Mouse (Mus musculus) kidney, adult 8-10 months (tissue): ENCODE results near the gene Cldn16.
"Not testable (repeated sequence)": the region's sequence is repeated elsewhere in the genome, so short reads cannot be mapped to it uniquely, and the experiment has no call there.

Source experiments
- DNase-seq, 2 experiments: peaks; one replicate each; pipeline ENCODE4 v3.0.0; 2022

The Cldn16 gene

DNA sequence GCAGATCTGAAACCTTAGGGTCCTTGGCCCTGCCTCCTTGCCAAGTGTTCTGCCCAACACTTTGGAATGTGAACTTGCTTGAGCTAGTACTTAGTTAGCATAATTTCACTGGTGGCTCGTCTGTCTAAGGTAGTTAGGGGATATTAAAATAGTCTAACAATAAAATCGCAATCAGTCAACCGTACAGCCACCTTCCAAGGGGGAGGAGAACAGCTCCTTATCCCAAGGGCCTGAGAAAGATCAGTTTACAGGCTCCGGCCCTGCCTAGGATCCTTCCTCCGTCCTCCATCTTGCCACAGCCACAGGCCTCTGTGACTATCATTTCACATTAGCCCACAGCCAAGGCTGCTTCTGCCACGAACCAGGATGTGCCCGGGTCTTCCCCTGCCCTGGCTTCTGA, at the start of gene Cldn16:
Gene Cldn16 (plus strand): TSS at position 301 of the 400 bp plus-strand sequence.
- DNase-seq = peak in 1 of 2 experiments; percentile 7

DNA sequence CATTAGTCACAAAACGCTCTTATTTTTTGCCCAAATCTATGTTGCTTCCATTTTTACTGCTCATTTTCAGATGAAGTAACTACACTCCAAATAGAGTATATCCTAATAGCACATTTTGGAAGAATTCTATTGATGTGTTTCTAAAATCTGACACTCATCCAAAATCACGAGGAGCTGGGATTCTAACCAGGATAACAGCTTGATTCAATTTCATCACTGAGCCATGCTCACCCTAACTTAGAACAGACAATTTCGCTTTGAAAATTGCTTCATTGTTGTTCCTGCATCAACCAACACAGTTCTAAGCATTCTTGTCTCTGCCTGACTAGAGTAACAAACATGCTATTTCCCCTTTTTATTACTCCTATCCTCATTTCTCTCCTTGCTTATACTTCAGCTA, 44.3 kb upstream of the Cldn16 start:
- DNase-seq = no peak

DNA sequence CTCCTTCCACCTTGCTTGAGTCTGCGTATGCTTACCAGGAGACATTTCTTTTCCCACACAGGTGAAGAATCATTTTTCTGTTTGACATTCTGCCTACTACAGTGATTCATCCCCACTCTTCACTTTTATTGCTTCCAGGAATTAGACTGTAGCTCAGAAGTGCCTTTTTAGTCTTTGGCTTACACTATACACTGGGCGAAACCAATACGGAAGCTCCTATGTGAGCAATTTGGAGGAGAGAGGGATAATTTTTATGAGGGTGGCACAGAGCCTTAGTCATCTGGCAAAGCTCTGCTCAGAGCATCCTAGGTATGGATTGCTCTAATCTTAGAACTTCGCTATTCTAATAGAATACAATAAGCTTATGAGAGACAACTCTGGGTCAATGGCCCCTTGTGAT, 40.9 kb upstream of the Cldn16 start:
- no peak for DNase-seq

DNA sequence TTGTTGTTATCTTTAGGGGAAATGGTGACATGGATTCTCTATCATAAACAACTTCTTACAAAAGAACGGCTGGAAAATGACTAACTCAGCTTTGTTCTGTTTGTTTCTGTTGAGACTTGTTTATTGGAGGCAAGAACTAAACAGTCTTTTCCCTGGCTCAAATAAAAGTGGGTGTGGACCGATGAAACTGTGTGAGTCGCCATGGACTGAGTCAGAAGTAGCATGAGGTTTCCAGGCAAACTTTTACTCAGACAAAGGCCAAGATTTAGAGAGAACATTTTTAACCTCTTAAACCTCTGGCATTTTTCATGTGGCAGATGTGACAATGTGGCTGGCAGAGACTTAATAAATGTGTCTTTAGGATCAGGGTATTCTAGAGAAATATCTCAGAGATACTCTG, 32.7 kb upstream of the Cldn16 start:
- no peak for DNase-seq

- no peak for DNase-seq
These were observed 29.4 kb upstream of the Cldn16 start for GRCm38 (mm10) chr16:26433486-26433885.

GRCm38 (mm10) chr16:26440031-26440430, 22.9 kb upstream of the Cldn16 start:
- no peak for DNase-seq

DNA sequence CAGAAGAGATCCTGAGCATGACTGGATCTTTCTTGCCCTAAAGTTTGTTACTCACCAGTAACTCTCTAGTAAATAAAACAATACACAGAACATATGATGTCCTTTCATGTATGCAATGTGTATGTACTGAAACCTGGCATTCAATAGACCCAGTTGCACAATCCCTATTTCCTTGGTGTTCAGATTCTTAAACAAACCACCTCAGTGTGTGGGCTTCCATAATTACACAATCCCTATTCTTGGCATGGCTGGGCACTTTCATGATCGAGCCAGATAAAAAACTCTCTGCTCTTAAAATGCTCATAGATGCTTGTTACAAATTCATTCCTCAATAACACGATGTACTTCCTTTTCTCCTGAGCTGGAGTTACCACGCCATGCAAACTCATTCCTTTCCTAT, 21.8 kb upstream of the Cldn16 start:
- no peak for DNase-seq

DNA sequence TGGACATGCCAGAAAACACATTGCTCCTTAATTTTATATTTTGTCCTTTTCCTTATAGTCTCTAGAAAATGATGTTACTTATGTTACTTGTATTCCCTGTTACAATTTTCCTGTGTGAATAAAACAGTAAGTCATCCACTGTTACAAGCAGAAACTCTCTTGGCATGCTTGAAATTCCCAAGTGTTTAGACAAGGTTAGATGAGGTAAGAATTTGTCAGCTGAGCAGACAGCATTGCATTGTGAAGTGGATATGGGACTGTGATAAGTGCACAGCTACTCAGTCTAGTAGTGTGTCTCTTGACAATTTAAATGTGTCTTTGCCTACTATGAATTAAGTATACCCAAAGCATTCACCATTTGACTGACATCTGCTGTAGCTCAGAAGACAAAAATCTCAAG, 18.1 kb upstream of the Cldn16 start:
- no peak for DNase-seq

DNA sequence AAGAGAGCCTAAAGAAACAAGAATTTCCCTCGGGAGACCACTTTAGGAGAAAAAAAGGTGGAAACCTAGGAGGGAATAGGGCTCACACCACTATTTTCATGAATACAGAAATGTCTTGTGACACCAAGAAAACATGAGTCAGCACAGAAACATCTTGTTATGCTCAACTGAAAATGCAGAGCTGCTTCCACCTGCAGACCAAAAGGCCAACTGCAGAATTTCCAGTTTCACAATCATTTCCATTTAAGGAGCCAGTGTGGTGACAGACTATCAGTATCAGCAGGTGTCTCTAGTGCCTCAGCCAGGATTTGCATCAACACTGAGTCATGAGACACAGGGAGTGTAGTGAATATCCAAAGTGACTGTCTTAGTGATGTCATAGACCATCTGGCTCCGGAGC, 15.3 kb upstream of the Cldn16 start:
- DNase-seq = peak; percentile 42 to 44

DNA sequence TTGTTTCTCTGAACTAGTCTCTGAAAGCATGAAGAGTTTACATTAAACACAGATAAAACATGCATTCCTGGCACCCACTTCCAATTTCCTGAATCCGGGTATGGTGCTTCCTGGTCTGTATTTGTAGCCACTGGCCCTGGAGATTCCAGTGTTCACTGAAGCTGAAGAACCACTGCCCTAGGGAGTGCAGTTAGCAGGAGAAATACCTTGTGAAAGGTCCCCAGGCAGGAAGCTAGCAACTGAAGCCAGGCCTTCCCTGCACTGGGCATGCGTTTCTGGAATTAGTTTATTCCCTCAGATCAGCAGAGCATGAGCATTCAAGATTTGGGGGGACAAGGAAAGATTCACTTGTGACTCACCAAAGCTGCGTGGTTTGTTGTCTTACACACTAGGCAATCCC, 8.8 kb upstream of the Cldn16 start:
- DNase-seq = no peak

- no peak for DNase-seq
These were observed 6.8 kb upstream of the Cldn16 start for GRCm38 (mm10) chr16:26456182-26456581.

GRCm38 (mm10) chr16:26466535-26466934, 3.6 kb downstream of the Cldn16 start:
- no peak for DNase-seq

DNA sequence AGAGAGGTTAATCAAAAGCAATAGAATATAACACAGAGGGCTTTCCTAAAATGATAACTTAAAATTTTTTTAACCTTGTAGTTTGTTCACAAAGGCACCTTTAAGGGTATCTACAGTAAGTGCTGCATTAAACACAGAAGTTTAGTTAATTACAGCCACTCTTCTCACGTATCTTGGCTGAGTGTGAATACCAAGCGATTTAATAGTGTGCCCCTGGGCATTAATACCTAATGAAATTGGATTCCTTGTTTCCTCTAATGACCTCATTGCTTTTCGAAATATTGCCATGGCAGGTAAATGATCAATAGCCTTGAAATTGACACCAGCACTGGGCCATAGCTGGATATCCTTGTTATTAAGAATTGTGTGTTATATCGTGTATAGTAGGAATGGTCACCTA, 8.3 kb downstream of the Cldn16 start:
- DNase-seq = peak in 1 of 2 experiments; percentile 38

DNA sequence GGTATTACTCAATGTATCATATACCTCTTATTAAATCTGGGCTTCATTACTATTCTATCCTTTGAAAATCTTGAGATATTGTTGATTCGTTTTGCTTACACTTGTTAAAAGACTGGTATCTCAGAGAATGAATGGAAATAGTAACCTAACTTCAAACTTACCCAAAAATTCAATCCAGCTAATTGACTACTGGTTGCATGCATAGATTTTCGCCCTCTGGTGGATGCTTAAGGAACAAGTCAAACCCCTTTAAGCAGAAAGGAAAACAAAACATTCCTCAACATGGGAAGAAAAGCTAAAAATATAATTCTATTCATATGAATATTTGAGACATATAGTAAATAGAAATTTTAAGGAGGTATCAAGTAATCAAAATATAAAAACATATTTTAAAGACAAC, 32.8 kb downstream of the Cldn16 start:
- DNase-seq = peak in 1 of 2 experiments; percentile 13

GRCm38 (mm10) chr16:26499705-26500104, 36.8 kb downstream of the Cldn16 start:
- DNase-seq = not testable (repeated sequence)

- no peak for DNase-seq
These were observed 37.8 kb downstream of the Cldn16 start for GRCm38 (mm10) chr16:26500738-26501137.

DNA sequence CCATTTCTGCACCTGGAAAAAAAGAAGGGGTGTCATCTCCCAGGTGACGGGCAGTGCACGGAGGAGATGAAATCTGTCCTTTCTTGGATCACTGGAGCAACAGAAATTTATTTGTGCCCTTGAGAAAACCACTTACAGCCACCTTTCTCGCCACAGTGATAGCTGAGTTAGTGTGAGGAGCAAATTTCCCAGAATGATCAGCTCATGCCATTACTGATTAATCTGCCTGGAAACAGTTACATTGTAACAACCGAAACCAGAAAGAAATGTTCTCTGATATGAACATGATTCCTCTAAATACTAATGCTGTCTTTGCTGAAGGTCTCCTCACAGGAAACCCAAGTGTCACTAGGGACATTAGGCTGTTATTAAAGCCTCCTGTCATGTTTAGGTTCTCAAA, 42.0 kb downstream of the Cldn16 start:
- peak; percentile 38 to 44 for DNase-seq

- peak; percentile 35 to 61 for DNase-seq
These were observed 56.7 kb downstream of the Cldn16 start for GRCm38 (mm10) chr16:26519596-26519995.

DNA sequence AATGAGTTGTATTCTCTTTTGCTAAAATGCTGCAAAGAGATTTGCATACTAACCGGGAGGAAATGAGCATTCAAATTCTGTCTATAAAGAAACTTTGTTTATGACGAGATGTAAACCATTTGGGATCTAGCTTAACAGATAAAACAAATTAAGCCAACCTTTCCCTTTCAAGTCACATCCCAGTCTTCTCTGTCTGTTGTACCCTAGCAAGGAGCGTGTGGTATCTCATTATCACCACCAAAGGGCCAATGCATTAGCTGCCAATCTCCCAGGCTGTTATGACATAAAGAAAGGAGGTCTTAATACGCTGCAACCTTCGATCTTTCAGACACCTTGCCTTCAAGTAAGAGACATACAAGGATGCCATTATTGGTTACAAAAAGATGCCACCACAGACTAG, 62.9 kb downstream of the Cldn16 start:
- DNase-seq = no peak

DNA sequence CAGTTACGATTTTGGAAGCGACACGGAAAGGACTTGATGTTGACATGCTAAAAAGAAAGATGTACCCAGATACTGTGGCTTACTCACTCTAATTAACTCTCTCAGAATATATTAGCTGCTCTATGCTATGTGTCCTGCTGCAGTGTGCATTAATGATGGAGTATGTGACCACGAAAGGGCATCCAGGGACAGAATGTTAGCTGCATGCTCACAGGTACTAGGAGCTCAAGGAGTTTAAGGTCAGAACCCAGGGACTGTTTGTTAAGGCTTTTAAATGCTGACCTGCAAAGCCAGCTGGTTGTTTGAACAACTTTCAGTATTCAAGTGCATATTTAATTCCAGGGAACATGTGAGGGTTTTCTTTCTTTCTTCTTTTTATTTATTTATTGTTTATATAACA, 63.7 kb downstream of the Cldn16 start, which contains the start of gene Tmem207:
Gene Tmem207 (minus strand): TSS at position 101 of the 400 bp plus-strand sequence.
- DNase-seq = peak in 1 of 2 experiments; percentile 20

GRCm38 (mm10) chr16:26527931-26528666, 65.2 kb downstream of the Cldn16 start:
- peak; percentile 12 to 25 for DNase-seq

DNA sequence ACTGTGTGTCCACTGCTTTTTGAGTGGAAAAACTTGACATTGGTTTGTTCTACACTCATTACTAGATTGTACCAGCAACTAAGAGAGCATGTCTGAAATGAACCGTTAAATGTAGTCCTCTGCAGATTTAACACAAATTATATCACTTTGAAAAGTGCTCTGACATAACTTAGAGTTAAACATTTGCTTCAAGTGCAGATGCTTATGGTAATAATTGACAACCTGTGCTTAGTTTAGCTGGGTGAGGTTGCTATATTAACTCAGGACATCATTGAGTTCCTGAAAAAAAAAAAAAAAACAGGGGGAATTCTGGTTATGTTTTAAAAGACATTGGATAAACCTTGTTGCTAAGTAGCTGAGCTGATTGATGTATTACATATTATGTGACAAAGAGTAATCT, 67.5 kb downstream of the Cldn16 start:
- peak in 1 of 2 experiments; percentile 74 for DNase-seq

DNA sequence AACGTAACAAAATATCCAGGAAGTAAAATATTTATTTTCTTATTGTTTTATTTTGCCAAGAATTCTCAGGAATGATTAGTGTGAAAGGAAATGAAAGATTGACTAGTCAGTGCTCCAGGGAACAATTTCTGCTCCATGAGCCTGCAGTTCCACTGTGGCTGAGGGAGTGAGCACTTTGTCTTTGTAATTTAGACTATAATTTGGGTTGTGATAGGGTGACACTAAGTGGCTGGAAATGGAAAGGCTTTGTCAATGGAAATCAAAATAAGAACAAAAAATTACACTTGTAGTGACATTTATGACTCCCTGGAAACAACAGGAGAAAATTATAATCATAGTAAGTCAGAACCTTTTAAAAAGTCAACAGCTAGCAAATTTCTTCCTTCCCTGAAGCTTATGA, 69.4 kb downstream of the Cldn16 start:
- DNase-seq = no peak
